Mouse (Mus musculus): Measurements from ENCODE around the gene Tnfrsf17.
A peak's percentile ranks its signal among the peaks of the same experiment; 100 is the strongest.
"Not testable (repeated sequence)": the region's sequence is repeated elsewhere in the genome, so short reads cannot be mapped to it uniquely, and the experiment has no call there.

Tnfrsf17 gene

GRCm38 (mm10) chr16:11313512-11313911, at the start of gene Tnfrsf17:
Tnfrsf17 (plus strand) TSS chr16:11313812.
- no peak for DNase-seq (ENCODE audit: low spot score in 2 of 2)

DNA sequence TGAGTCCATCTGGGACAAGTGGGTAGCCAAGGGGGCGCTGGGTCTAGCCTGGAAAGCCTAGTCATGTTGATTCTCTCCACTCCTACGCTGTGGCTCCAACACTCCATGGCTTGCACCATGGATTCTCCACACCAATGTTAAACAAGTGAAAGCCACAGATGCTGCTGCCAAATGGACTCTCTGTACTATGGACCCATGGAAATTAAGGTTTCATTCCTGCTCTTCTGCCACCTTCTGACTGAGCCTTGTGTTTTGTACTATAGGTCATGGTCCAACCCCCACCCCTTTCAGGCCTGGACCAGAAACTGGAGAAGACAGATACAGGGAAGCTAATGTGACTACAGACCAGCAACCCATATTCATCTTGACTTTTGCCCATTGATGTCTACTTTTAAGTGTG, 47.1 kb upstream of the Tnfrsf17 start:
- no peak for DNase-seq (ENCODE audit: low spot score in 2 of 2)

DNA sequence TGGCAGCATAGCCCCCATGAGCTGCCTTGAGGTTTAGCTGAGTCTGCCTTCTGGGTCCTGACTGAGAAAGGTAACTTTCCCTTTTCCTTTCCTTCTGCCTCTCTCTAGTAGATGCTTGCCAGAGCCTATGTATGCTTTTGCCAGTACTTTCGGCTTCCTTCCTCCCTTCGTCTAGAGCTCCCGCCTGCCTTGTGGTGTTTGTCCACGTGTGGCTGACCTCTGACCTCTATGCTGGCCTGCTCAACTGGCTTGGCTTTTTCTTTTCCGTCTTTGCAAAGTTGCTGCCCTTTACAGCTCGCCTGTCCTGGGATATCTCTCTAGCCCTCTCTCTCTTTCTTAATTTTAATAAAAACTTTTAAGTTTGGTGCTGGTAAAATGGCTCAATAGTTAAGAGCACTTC, 43.8 kb upstream of the Tnfrsf17 start:
- no peak for DNase-seq (ENCODE audit: low spot score in 2 of 2)

GRCm38 (mm10) chr16:11270642-11271041, 43.0 kb upstream of the Tnfrsf17 start:
- peak; percentile 17 for DNase-seq (ENCODE audit: low spot score in 2 of 2)

DNA sequence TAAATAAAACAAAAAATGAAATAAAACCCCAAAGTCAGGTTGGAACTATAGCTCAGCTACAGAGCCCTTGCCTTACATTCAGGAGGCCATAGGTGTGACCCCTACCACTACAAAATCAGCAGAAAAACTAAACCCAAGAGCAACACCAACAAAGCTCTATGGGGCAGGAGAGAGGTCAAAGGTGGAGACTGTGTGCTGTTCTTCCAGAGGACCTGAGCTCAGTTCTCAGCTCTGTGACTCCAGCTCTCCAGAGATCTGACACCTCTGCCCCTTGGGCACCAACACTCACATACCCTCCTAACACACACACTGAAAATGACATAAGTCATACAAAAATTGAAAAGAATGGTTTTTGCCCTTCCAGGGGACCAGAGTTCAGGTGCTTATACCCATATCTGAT, 42.5 kb upstream of the Tnfrsf17 start:
- no peak for DNase-seq (ENCODE audit: low spot score in 2 of 2)

- DNase-seq (ENCODE audit: low spot score in 2 of 2): no peak
Measured at GRCm38 (mm10) chr16:11276888-11277287, 36.7 kb upstream of the Tnfrsf17 start.

DNA sequence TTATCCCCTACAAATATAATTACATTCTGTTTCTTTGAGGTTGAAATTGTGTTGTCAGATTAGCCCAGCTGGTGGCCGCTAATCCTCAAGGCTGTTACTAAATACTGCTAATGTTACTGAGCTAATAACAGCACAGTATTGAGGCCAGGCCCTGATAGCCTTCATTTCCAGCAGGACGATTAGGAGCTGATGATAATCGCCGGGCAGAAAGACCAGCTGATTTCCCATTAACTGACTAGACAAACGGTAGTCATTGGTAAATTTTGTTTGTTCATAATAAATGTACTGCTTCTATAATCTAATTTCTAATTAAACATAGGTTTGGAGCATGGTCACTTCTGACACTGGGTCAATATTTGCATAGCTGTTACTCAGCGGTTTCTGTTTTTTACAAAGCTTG, 34.8 kb upstream of the Tnfrsf17 start:
- no peak for DNase-seq (ENCODE audit: low spot score in 2 of 2)

GRCm38 (mm10) chr16:11282655-11283232, 30.9 kb upstream of the Tnfrsf17 start:
- DNase-seq (ENCODE audit: low spot score in 2 of 2): peak; percentile 3 to 8

- no peak for DNase-seq (ENCODE audit: low spot score in 2 of 2)
Measured at GRCm38 (mm10) chr16:11284881-11285280, 28.7 kb upstream of the Tnfrsf17 start.

DNA sequence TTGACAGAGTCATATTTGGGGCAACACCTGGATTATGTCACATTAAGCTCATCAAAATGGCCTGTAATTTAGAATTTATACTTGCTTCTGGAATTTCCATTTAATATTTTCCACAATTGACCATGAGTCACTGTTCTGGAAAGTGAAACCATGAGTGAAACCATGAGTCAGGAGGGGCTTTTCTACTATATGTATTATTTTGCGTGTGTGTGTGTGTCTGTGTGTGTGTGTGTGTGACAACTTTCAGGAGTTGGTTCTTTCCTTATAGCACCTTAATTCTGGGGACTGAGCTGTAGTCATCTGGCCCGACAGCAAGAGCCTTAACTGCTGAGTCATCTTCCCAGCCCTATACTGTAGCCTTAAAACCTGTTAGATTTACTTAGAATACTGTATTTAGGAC, 27.7 kb upstream of the Tnfrsf17 start:
- DNase-seq (ENCODE audit: low spot score in 2 of 2): no peak

DNA sequence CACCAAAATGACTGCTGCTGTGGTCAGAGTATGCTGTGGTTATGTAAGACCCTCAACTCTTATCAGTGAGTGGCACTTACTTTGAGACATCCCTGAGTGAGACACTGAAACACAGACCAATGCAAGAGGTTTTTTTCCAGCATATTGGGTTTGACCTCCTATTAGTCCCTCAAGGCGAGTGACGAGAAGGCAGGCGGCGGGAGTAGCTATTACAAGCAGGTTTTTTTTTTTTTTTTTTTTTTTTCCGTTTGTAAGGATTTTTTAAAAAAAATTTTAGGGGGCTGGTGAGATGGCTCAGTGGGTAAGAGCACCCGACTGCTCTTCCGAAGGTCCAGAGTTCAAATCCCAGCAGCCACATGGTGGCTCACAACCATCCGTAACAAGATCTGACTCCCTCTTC, 24.7 kb upstream of the Tnfrsf17 start:
- not testable (repeated sequence) for DNase-seq (ENCODE audit: low spot score in 2 of 2)

GRCm38 (mm10) chr16:11295583-11295982, 18.0 kb upstream of the Tnfrsf17 start:
- DNase-seq (ENCODE audit: low spot score in 2 of 2): not testable (repeated sequence)

- DNase-seq (ENCODE audit: low spot score in 2 of 2): peak in 1 of 2 experiments; percentile 6
Measured at GRCm38 (mm10) chr16:11297700-11298099, 15.9 kb upstream of the Tnfrsf17 start.

GRCm38 (mm10) chr16:11303741-11304140, 9.9 kb upstream of the Tnfrsf17 start:
- no peak for DNase-seq (ENCODE audit: low spot score in 2 of 2)

GRCm38 (mm10) chr16:11305531-11305930, 8.1 kb upstream of the Tnfrsf17 start:
- DNase-seq (ENCODE audit: low spot score in 2 of 2): no peak

GRCm38 (mm10) chr16:11315786-11316320, 2.2 kb downstream of the Tnfrsf17 start:
- DNase-seq (ENCODE audit: low spot score in 2 of 2): no peak

DNA sequence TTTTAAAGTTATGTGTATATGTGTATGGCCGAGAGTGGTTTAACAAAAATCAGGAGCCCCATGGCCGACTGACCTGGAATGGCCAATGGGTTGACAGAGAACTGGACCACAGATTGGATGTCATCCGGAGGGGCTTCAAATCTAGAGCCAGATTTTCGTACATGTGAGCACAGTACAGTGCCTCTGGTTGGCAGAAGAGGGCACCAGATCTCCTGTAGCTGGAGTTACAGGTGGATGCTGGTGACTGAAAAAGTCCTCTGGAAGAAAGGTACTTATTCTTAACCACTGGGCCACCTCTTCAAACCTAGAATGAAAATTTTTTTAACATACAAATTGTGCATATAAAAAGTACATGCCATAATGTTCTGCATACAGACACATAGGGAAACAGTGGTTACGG, 3.1 kb downstream of the Tnfrsf17 start:
- DNase-seq (ENCODE audit: low spot score in 2 of 2): no peak

GRCm38 (mm10) chr16:11317324-11317723, 3.7 kb downstream of the Tnfrsf17 start:
- no peak for DNase-seq (ENCODE audit: low spot score in 2 of 2)

DNA sequence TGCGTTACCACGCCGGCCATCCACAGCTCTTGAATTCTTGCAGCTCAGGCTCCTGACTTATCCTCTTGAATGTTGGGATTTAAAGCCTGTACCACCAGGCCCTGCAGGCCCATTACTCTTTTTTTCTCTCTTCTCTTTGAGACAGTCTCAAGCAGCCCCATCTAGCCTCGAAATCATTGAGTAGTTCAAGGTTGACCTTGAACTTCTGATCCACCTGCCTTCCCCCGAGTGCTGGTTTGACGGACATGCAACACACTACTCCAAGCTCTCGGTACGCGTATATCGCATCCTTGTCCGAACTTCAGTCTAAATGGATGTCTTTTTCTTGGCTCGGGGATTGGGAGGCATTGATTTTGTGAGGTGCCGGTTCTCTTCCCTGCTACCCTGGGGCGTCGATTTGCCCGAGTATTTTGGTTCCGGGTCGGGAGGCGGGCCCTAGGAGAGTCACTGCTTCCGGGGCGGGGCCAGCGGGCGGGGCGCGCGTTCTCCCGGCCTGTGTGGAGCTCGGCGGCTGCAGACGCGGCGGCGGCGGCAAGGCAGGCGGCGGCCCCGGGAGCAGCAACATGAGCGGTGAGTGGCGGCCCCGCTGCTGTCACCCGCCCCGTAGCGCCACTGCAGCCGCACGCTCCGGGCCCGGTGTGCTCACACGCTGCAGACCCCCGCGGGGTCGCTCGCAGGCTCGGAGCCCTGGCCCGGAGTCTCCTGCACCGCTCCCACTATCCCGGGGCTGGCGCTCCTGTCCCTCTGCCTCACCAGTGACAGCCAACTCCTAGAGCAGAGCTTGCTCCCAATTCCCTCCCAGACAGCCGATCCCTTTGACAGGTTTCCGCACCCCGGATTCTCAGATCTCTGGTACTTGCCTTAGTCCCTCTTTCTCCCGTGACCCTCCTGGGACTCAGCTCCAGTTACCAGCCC, 9.1 kb downstream of the Tnfrsf17 start, which contains the start of gene Snx29:
Gene Snx29 (plus strand): TSS at position 500 of the 915 bp plus-strand sequence.
- peak; percentile 98 to 99 for DNase-seq (ENCODE audit: low spot score in 2 of 2)

DNA sequence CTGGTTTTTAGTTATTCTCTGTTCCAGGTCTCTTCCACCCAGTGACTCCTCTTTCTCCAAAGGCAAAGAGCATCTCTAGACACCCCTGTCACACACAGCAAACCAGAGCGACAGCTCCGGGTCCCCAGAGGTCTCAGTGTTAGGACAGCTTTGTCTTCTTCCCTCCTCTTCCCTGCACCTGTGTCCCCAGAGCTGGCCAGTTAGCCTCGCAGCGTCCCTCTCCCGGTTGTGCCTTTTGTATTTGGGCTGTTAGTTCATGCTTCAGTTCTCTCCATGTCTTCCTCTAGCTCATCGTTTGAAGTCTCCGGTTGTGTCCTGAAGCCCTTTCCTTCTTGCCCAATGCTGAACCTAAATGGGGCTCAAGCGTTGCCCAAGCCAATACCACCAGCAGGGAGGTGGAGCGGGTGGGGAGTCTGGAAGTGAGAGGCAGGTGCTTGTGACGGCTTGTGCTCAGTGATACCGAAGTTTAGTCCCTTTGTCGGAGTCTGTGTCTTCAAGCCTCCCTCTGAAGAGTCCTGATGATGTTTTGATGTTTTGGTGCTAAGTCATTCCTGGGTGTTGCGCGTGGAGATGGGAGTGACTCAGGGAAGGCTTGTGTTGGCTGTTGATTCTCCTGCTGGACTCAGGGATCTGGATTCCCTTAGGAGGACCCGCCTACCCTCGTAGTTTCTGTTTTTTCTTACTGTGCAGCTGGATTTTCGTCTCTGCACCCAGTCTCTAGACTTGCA, 9.9 kb downstream of the Tnfrsf17 start:
- DNase-seq (ENCODE audit: low spot score in 2 of 2): peak; percentile 36 to 41

DNA sequence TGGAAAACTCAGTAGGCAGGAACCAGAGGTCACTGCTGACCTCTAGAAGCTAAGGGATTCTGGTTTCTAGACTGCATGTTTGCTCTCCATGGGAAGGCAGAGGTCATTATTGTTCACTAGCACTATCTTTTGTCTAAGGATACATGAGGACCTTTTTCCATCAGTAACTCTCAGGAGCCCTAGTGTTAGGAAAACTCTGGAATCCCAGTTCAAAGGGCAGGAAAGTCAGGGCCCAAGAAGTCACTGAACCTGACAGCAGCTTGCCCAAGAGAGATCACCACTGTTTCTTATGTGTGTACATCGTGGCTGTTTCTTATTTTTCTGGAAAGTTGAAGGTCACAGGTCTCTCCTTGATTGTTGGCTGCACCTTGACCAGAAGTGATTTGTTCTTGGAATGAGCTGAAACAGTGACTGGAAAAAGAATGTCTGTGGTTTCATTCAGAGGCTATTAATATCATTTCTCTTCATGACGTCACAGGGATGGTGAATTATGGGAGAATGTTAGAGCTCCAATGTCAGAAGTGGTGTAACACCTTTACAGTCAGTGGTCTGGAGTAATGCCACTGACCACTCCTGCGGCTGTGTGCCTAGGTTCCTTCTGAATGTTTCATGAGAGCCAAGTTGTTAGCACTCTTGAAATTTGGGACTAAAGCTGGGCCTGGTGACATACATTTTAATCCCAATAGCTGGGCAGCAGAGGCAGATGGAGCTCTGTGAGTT, 16.6 kb downstream of the Tnfrsf17 start:
- DNase-seq (ENCODE audit: low spot score in 2 of 2): no peak
